Mouse (Mus musculus) G1E (cell line): ENCODE measurements at regions not wholly inside any gene's neighbourhood (a gene's known extent, or its start where the extent isn't known, plus 50 kb on each side); places are given as distances from the start of the nearest gene placed in this dataset.

Experiments
- CTCF ChIP-seq: IDR thresholded peaks from 2 replicates; pipeline ENCODE4 v1.5.1; 2012; ENCODE audit warnings: low read depth, low read length, inconsistent platforms, mixed read lengths
- GATA1 ChIP-seq: IDR thresholded peaks from 2 replicates; pipeline ENCODE4 v1.6.1; 2012; ENCODE audit warnings: borderline replicate concordance, low read length, inconsistent platforms, mixed read lengths
- POLR2AphosphoS5 ChIP-seq: IDR thresholded peaks from 2 replicates; pipeline ENCODE4 v1.6.1; 2012; ENCODE audit warnings: low read depth, low read length, inconsistent platforms; ENCODE audit not compliant: insufficient replicate concordance
- TAL1 ChIP-seq: conservative IDR thresholded peaks from 2 replicates; pipeline ENCODE4 v1.6.1; 2012; ENCODE audit warnings: low read depth, low read length, inconsistent platforms, mixed read lengths

DNA sequence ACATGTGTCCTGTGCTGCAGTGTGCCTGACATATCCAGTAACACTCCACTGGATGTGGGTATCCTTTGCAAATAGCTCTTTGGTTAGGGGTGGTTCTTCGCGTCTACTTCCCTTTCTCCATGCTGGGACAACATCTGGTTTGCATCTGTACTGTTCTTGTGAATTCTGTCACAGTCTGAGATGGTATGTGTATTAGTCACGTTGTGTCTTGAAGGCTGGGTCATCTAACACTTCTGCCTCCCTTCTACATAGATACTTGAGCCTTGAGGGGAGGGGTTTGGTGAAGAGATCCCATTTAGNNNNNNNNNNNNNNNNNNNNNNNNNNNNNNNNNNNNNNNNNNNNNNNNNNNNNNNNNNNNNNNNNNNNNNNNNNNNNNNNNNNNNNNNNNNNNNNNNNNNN, 294.9 kb downstream of the Lmo7 start:
- TF ChIP-seq CTCF (no peak), TAL1 (no peak), GATA1 (no peak), POLR2AphosphoS5 (no peak)
